ENCODE assay signal across 20 mouse cellular contexts in genomic region chr8:64522441-64523102, GRCm38 (mm10).
DNase-seq lines count a peak whose midpoint lies in the region; ATAC-seq and TF ChIP-seq lines count a peak whose summit lies in the region.
"Had no signal": no experiment of that assay in that cellular context is flagged by ENCODE, and none has a peak within 500 bp of the region (broad histone marks: within the 10 kb centered on the region; RNA-seq: fewer than 3 reads in every experiment).

No protein-coding gene starts in this region.

- intact Hi-C loops in heart, postnatal 25 days (cut with DNase I): no loop called here

- 0 out of 2 replicates have a peak, but pooled peaks have one; percentile 19 for TF ChIP-seq EP300 in lung, postnatal 0 days (IDR thresholded peaks at IDR 0.05)

- H3K4me3 ChIP-seq in lung, postnatal 0 days (ENCODE audit: low read depth, low read length): no peak overlapping the region
- no peak overlapping the region for H3K4me3 ChIP-seq in embryonic fibroblast, embryonic 13.5 days (ENCODE audit: insufficient read depth, low read length)
- no peak overlapping the region for H3K4me3 ChIP-seq in hindbrain, embryonic 11.5 days (ENCODE audit: low read depth, low read length)
- H3K4me3 ChIP-seq: forebrain, embryonic 15.5 days; hindbrain, embryonic 12.5 days had no signal

- WGBS in lung, postnatal 0 days: 67% methylated on average over 8 of the region's 8 CpGs
- 88% methylated on average over 8 of the region's 8 CpGs for WGBS in hindbrain, embryonic 11.5 days

- H3K9me3 ChIP-seq in lung, postnatal 0 days (ENCODE audit: low read length): no peaks in the 10 kb centered on the region
- H3K9me3 ChIP-seq in hindbrain, embryonic 11.5 days (ENCODE audit: control insufficient read depth, low read length): no peaks in the 10 kb centered on the region
- H3K9me3 ChIP-seq: forebrain, embryonic 15.5 days; G1E; hindbrain, embryonic 12.5 days had no signal

- no peak; the same call in 1 of the 2 replicates for TF ChIP-seq POLR2A in embryonic fibroblast, embryonic 13.5 days (IDR thresholded peaks at IDR 0.05; ENCODE audit: low read depth, low read length)

- peak; percentile 41 to 79 for DNase-seq in adrenal gland, adult (ENCODE audit: inconsistent age in 2 of 2, low spot score in 1 of 2)
- DNase-seq in adrenal gland, postnatal 4 days (ENCODE audit: low spot score in 2 of 2): no peak
- peak; percentile 43 for DNase-seq in lung, postnatal 0 days (ENCODE audit: low spot score)
- DNase-seq in lung, postnatal 14 days: no peak
- DNase-seq in hindbrain, embryonic 11.5 days (ENCODE audit: low spot score): no peak
- no peak for DNase-seq in left cerebral cortex, adult 11 months (ENCODE audit: low spot score)
- no peak for DNase-seq in heart, postnatal 25 days (ENCODE audit: low spot score)
- DNase-seq: cerebellum, adult 9-10 months; gastrocnemius, postnatal 25 days; kidney, postnatal 4 days; layer of hippocampus, postnatal 36 days; lung, adult 18-20 months; lung, postnatal 36 days; retina, postnatal 1 day; thymus, postnatal 36 days had no signal

- no peak overlapping the region for H3K27ac ChIP-seq in lung, postnatal 0 days (ENCODE audit: low read length)
- H3K27ac ChIP-seq in embryonic fibroblast, embryonic 13.5 days (ENCODE audit: insufficient read depth, low read length): peak overlapping the region; percentile 95
- H3K27ac ChIP-seq in hindbrain, embryonic 11.5 days (ENCODE audit: low read depth, low read length): no peak overlapping the region
- H3K27ac ChIP-seq: forebrain, embryonic 15.5 days; hindbrain, embryonic 12.5 days had no signal

- H3K9ac ChIP-seq in lung, postnatal 0 days (replicated peaks; ENCODE audit: low read depth): no peak overlapping the region
- no peak overlapping the region for H3K9ac ChIP-seq in hindbrain, embryonic 11.5 days (ENCODE audit: low read depth, low read length)
- H3K9ac ChIP-seq: forebrain, embryonic 15.5 days; hindbrain, embryonic 12.5 days had no signal

- no peak overlapping the region for H3K4me2 ChIP-seq in lung, postnatal 0 days (replicated peaks; ENCODE audit: low read depth, low read length)
- no peak overlapping the region for H3K4me2 ChIP-seq in hindbrain, embryonic 11.5 days (replicated peaks; ENCODE audit: low read depth, low read length)
- H3K4me2 ChIP-seq: forebrain, embryonic 15.5 days; hindbrain, embryonic 12.5 days; liver, embryonic 11.5 days had no signal

- peak; percentile 68 for ATAC-seq in lung, postnatal 0 days
- no peak for ATAC-seq in hindbrain, embryonic 11.5 days (ENCODE audit: low FRiP score)
- ATAC-seq: forebrain, embryonic 15.5 days had no signal

- H3K36me3 ChIP-seq in lung, postnatal 0 days (ENCODE audit: insufficient read depth, low read length): no peaks in the 10 kb centered on the region
- H3K36me3 ChIP-seq in hindbrain, embryonic 11.5 days (ENCODE audit: control insufficient read depth, insufficient read depth, low read length): no peaks in the 10 kb centered on the region
- H3K36me3 ChIP-seq: forebrain, embryonic 15.5 days; G1E; hindbrain, embryonic 12.5 days had no signal

- H3K27me3 ChIP-seq in lung, postnatal 0 days (replicated peaks; ENCODE audit: insufficient read depth, low read length): no peaks in the 10 kb centered on the region
- H3K27me3 ChIP-seq in hindbrain, embryonic 11.5 days (ENCODE audit: control insufficient read depth, insufficient read depth, low read length): no peaks in the 10 kb centered on the region
- H3K27me3 ChIP-seq: forebrain, embryonic 15.5 days; hindbrain, embryonic 12.5 days had no signal

- no peaks in the 10 kb centered on the region for H3K4me1 ChIP-seq in lung, postnatal 0 days (ENCODE audit: insufficient read depth, low read depth, low read length)
- H3K4me1 ChIP-seq in embryonic fibroblast, embryonic 13.5 days (ENCODE audit: control insufficient read depth, insufficient read depth, low read length): peaks cover 14% of the 10 kb centered on the region
- no peaks in the 10 kb centered on the region for H3K4me1 ChIP-seq in hindbrain, embryonic 11.5 days (replicated peaks; ENCODE audit: control insufficient read depth, insufficient read depth, low read length)
- H3K4me1 ChIP-seq: forebrain, embryonic 15.5 days; hindbrain, embryonic 12.5 days had no signal

- no peak for TF ChIP-seq CTCF in lung, postnatal 0 days (IDR thresholded peaks at IDR 0.05)
- no peak for TF ChIP-seq CTCF in embryonic fibroblast, embryonic 13.5 days (IDR thresholded peaks at IDR 0.05; ENCODE audit: borderline replicate concordance, insufficient read depth, low read length)

Comparison
In these comparisons a context has a peak if more than half of its experiments do, and no peak if none do; other contexts are left out.
1. DNase-seq: peak in adrenal gland, adult (2 of 2) and lung, postnatal 0 days (single experiment); none in adrenal gland, postnatal 4 days (0 of 2), lung, postnatal 14 days (single experiment), hindbrain, embryonic 11.5 days (single experiment), left cerebral cortex, adult 11 months (single experiment) and heart, postnatal 25 days (single experiment).